Mouse (Mus musculus) lung, embryonic 14.5 days (tissue): ENCODE data around the gene Eva1a. TPM values are rescaled to one million over a fixed set of nuclear protein-coding genes. Genes with fewer than 3 reads are reported as not detected.

Source experiments
- ATAC-seq: fragments of 200-750 bp; cut with Nextera tagmentation; 2 replicates; pipeline ENCODE4 v1.8.0; 2017; ENCODE audit warnings: mild to moderate bottlenecking, moderate TSS enrichment, moderate library complexity; ENCODE audit not compliant: insufficient read depth
- DNase-seq: peaks from one replicate; pipeline ENCODE4 v3.0.0-alpha.2; 2015
- H3K27ac ChIP-seq: fragments of 300-500 bp; sonication (generic); 2 replicates; pipeline ENCODE4 v1.5.1; 2014; ENCODE audit warnings: low read depth, mild to moderate bottlenecking, moderate library complexity
- H3K27me3 ChIP-seq: fragments of 300-500 bp; sonication (generic); 2 replicates; pipeline ENCODE4 v1.6.1; 2014; ENCODE audit warnings: low read length, control low read depth; ENCODE audit not compliant: insufficient read depth
- H3K36me3 ChIP-seq: fragments of 300-500 bp; sonication (generic); 2 replicates; pipeline ENCODE4 v1.6.1; 2014; ENCODE audit warnings: control low read depth; ENCODE audit not compliant: insufficient read depth
- H3K4me1 ChIP-seq: fragments of 300-500 bp; sonication (generic); 2 replicates; pipeline ENCODE4 v1.6.1; 2014; ENCODE audit warnings: antibody characterized with exemption, control low read depth; ENCODE audit not compliant: insufficient read depth
- H3K4me2 ChIP-seq: fragments of 300-500 bp; sonication (generic); 2 replicates; pipeline ENCODE4 v1.6.1; 2014; ENCODE audit warnings: mild to moderate bottlenecking
- H3K4me3 ChIP-seq: fragments of 300-500 bp; sonication (generic); 2 replicates; pipeline ENCODE4 v1.5.1; 2014; ENCODE audit warnings: low read depth, low read length
- H3K9ac ChIP-seq: fragments of 300-500 bp; sonication (generic); 2 replicates; pipeline ENCODE4 v1.6.1; 2014
- H3K9me3 ChIP-seq: fragments of 300-500 bp; sonication (generic); 2 replicates; pipeline ENCODE4 v1.6.1; 2016; ENCODE audit warnings: low read depth, low read length, control low read depth
- CTCF ChIP-seq: IDR thresholded peaks from 2 replicates; pipeline ENCODE4 v1.5.1; 2016; ENCODE audit warnings: antibody characterized with exemption, low read depth
- WGBS: fragments of 180-500 bp; shearing (Covaris S2); extraction: QIAGEN DNeasy Blood & Tissue Kit; methylation state at CpG from one replicate; pipeline ENCODE4 v1.1.7; 2014; 5-methylcytosine and 5-hydroxymethylcytosine counted together
- polyA plus RNA-seq: library from polyadenylated mRNA; unstranded; fragments of >200 nt; fragmentation: Nextera tagmentation; extraction: Ambion mirVana; gene quantifications from 2 replicates; pipeline ENCODE4 v1.2.1, GENCODE M21; 2014

Eva1a gene
- polyA plus RNA-seq, 1 experiment from 2014 or later: 53.7 TPM

DNA sequence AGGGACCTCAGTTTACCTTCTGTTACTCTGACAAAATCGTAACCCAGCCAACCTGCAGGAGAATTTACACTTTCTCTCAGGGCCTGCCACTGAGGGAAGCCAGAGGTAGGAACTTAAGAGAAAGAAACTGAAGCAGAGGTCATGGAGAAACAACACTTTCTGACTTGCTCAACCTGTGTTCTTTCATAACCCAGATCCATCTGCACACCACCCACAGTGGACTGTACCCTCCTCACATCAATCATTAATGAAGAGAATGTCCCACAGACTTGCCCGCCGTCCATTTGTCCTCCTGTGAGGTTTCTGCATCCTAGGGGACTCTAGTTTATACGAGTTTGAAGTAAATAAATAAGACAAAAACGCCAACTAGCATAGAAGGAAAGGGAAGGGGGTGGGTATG is 24.4 kb downstream of the Eva1a start:
- H3K4me3 ChIP-seq: no peak overlapping the region
- WGBS: 79% methylated on average over 5 of the region's 5 CpGs

DNA sequence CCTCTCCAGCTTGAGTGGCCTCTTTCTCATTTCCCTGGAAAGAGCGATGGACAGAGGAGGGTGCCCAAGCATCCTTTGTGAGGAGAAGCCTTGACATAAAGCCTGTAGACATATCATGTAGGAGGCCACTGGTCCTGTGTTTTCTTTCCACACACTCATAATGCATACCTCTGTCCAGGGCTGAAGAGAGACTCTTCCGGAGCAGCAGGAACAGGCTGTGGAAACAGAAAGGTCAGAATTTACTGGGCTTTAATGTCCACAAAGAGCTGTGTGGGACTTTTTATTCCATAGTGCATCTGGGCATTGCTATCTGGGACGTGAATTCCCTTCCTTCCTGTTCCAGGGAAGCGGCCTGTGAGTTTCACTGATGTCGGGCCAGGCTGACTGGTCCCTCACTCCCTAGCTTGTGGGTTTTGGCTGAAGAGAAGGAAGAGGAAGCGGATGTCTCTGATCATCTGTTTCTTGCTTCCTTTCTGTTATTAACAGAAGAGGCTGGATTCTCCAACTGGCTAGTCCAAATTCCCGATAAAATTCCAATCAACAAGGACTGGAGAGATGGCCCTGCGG is 25.8 kb downstream of the Eva1a start:
- no peaks in the 10 kb centered on the region for H3K9me3 ChIP-seq
- peaks cover 14% of the 10 kb centered on the region for H3K36me3 ChIP-seq
- H3K4me1 ChIP-seq: no peaks in the 10 kb centered on the region
- ATAC-seq (no peak), DNase-seq (peak; percentile 27)
- H3K27me3 ChIP-seq: no peaks in the 10 kb centered on the region
- no peak overlapping the region for H3K9ac ChIP-seq
- TF ChIP-seq CTCF: no peak
- no peak overlapping the region for H3K4me3 ChIP-seq
- H3K4me2 ChIP-seq: no peak overlapping the region
- 81% methylated on average over 8 of the region's 8 CpGs for WGBS
- peak overlapping the region; percentile 22; the same call in 1 of the 2 replicates for H3K27ac ChIP-seq

More for the DNA sequence above, 24.4 kb downstream of the Eva1a start:
- DNase-seq (no peak), ATAC-seq (no peak)
- Histone ChIP-seq H3K9ac (no peak overlapping the region), H3K4me2 (no peak overlapping the region), H3K27ac (no peak overlapping the region), H3K36me3 (peaks cover 5% of the 10 kb centered on the region; the same call in 1 of the 2 replicates), H3K27me3 (no peaks in the 10 kb centered on the region), H3K9me3 (no peaks in the 10 kb centered on the region), H3K4me1 (no peaks in the 10 kb centered on the region)
- no peak for TF ChIP-seq CTCF

DNA sequence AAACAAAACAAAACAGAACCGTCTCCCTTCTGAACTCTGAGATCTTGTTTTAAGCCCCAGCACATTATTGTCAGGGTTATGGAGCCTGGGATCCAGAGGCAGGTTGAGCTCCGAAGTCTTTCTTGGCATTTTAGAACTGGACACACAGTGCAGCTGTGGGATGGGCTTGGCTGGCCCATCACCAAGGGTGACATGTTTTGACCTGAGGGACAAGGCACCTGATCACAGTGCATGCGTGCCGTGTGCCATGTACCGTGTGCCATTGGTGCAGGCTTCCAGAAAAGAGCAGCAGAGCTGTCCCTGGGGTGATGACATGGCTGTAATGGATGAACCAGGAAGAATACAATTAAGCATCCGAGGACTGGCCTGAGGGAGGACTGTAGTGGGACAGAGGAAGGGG is 29.6 kb downstream of the Eva1a start:
- no peak overlapping the region for H3K27ac ChIP-seq
- no peaks in the 10 kb centered on the region for H3K27me3 ChIP-seq
- TF ChIP-seq CTCF: no peak
- WGBS: 73% methylated on average over 6 of the region's 6 CpGs
- DNase-seq (no peak), ATAC-seq (no peak)
- H3K4me2 ChIP-seq: no peak overlapping the region
- H3K36me3 ChIP-seq: peaks cover 44% of the 10 kb centered on the region
- H3K9ac ChIP-seq: no peak overlapping the region
- no peak overlapping the region for H3K4me3 ChIP-seq
- no peaks in the 10 kb centered on the region for H3K9me3 ChIP-seq
- H3K4me1 ChIP-seq: no peaks in the 10 kb centered on the region

DNA sequence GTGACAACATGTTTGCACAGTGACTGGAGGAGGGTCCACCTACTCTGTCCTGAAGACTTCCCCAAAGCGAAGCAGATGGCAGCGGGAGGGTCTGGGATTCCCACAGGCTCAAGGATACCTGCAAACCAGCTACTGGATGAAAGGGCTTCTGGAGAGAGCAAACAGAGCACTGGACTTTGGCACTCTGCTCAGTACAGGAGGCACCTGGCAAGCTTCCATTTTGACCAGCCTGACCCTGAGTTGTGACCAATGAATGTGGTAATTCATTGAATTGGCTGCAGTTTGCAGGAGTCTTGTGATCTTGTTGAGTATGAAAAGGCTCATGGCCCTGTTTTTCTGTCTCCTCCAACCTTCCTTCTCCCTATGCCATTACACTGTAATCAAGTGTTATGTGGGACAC is 32.2 kb downstream of the Eva1a start:
- Histone ChIP-seq H3K27me3 (no peaks in the 10 kb centered on the region), H3K27ac (no peak overlapping the region), H3K9me3 (no peaks in the 10 kb centered on the region), H3K4me3 (no peak overlapping the region), H3K36me3 (peaks cover 49% of the 10 kb centered on the region), H3K4me1 (no peaks in the 10 kb centered on the region), H3K4me2 (no peak overlapping the region), H3K9ac (no peak overlapping the region)
- ATAC-seq (no peak), DNase-seq (no peak)
- no peak for TF ChIP-seq CTCF
- WGBS: 91% methylated on average over 2 of the region's 2 CpGs

DNA sequence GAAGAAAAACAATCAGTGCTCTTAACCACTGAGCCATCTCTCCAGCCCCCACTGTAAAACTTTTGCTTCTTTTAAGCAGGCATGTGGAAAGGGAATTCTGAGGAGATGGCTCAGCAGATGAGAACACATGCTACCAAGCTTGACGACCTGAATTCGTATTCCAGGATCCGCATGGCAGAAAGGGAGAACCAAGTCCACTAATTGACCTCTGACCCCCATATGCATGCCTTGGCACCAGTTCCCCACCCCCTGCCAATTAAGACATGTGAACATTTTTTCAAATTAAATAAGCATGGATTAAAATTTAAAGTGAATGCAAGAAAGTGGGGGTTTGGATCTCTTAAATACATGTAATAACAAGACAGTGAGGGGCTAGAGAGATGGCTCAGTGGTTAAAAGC is 32.7 kb downstream of the Eva1a start:
- no peak for TF ChIP-seq CTCF
- ATAC-seq: no peak
- Histone ChIP-seq H3K4me2 (no peak overlapping the region), H3K4me3 (no peak overlapping the region), H3K9ac (no peak overlapping the region), H3K9me3 (no peaks in the 10 kb centered on the region), H3K27ac (no peak overlapping the region), H3K27me3 (no peaks in the 10 kb centered on the region), H3K4me1 (no peaks in the 10 kb centered on the region), H3K36me3 (peaks cover 50% of the 10 kb centered on the region)
- DNase-seq: no peak
- 93% methylated on average over 3 of the region's 3 CpGs for WGBS

DNA sequence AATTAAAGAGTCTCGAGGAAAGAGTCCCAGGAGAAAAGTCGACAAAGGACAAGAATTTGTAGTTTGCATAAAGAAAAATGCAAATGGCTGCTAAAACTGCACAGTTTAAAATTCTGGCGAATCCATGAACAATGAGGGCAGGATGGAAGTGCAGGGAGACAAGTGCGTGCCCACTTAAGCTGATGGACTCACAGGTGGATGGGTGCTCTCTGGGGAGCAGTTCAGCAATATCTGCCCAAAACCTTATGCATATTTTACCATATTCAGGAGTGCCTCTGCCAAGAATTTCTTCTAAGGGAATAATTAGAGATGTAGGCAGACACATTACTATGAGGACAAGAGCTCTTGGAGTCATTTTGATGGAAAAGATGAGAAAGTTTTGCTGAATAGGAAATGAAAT is 35.5 kb downstream of the Eva1a start:
- no peaks in the 10 kb centered on the region for H3K4me1 ChIP-seq
- no peak overlapping the region for H3K9ac ChIP-seq
- peaks cover 53% of the 10 kb centered on the region for H3K36me3 ChIP-seq
- DNase-seq (no peak), ATAC-seq (no peak)
- H3K27me3 ChIP-seq: no peaks in the 10 kb centered on the region
- H3K9me3 ChIP-seq: no peaks in the 10 kb centered on the region
- WGBS: 89% methylated on average over 4 of the region's 4 CpGs
- no peak overlapping the region for H3K27ac ChIP-seq
- TF ChIP-seq CTCF: no peak
- no peak overlapping the region for H3K4me3 ChIP-seq
- H3K4me2 ChIP-seq: no peak overlapping the region

DNA sequence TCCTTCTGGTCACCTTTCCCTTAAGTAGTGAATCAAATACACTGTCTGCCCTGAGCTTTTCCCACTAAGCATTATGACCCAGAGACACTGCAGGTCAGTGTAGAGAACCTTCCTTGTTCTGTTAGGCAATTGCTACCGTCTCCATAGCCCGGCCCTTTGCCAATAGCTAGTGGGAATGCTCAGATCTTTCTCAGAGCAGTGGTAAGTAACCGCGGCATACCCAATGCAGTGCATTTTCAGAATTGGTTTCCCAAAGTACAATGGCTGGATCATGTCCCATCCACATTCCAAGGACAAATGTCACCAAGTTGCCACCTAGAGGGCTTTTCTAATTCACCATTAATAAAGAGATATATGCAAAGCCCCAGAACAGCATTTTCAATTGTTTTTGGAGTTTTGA is 38.0 kb downstream of the Eva1a start:
- no peaks in the 10 kb centered on the region for H3K9me3 ChIP-seq
- 92% methylated on average over 4 of the region's 4 CpGs for WGBS
- H3K4me3 ChIP-seq: no peak overlapping the region
- ATAC-seq (no peak), DNase-seq (no peak)
- TF ChIP-seq CTCF: no peak
- no peaks in the 10 kb centered on the region for H3K4me1 ChIP-seq
- peaks cover 37% of the 10 kb centered on the region for H3K36me3 ChIP-seq
- H3K27me3 ChIP-seq: no peaks in the 10 kb centered on the region
- no peak overlapping the region for H3K4me2 ChIP-seq
- H3K9ac ChIP-seq: no peak overlapping the region
- H3K27ac ChIP-seq: no peak overlapping the region

DNA sequence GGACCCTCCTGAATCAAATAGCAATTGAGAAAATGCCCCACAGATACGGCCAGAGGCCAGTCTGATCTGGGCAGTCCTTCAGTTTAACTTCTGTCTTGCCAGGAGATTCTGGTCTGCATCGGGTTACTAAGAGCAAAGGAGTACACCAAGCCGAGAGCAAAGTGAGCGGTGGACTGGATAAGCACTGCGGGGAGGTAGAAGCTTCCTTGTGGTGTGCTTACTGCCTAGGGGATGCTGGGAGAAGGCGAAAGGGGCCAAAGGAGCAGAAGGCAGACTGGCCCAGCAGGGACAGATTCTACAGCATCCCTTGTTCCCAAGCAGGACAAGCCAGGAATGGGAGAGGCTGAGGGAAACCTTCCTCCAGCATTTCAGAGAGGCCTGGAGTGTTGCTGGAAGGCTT is 42.8 kb downstream of the Eva1a start:
- Histone ChIP-seq H3K9ac (no peak overlapping the region), H3K4me3 (no peak overlapping the region), H3K27ac (peak overlapping the region; percentile 74), H3K36me3 (peaks cover 28% of the 10 kb centered on the region), H3K4me1 (no peaks in the 10 kb centered on the region), H3K4me2 (no peak overlapping the region), H3K27me3 (no peaks in the 10 kb centered on the region), H3K9me3 (no peaks in the 10 kb centered on the region)
- DNase-seq: no peak
- 78% methylated on average over 6 of the region's 6 CpGs for WGBS
- TF ChIP-seq CTCF: no peak
- no peak for ATAC-seq
